Mouse (Mus musculus): ENCODE measurements around the gene Olfr70. TPM values are rescaled to one million over a fixed set of nuclear protein-coding genes. Genes with fewer than 3 reads are reported as not detected.

The Olfr70 gene
- total and polyA plus RNA-seq, 2 experiments from 2014 or later: not detected

DNA sequence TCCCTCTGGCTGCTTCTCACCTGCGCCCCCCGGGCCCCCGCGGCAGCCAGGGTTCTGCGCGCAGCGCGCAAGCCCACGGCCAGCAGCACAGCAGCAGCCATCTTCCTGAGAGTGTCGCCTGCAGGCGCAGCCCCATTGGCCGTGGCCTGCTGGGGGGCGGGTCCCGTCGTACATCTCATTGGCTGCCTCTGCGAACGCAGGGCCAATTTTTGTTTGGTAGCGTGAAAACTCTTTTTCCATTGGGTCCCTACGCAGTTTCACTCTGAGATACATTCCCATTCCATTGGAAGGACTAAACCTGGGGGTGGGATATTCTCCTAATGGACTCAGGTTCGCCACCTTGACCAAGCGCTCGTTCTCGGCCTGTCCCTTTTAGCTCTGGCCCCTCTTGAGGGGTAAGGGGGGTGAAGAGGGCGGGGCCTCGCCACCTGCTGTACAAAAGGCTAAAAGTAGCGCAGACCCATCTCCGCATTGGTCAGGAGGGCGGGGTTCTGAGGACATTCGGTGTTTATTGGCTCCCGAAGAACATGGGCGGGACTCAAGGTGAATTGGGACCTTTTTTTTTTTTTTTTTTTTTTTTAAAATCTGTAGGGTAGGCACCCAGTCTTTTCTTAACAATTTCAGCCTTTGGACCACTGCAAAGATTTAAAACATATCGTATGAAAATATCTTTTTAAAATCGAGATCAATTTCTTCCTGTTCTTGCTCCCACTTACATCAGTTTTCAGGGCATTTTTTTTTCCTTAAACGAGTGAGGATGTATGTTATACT is 44.1 kb downstream of the Olfr70 start, which contains the start of gene Hint2:
Gene Hint2 (minus strand): TSS at position 128 of the 771 bp plus-strand sequence.
- peak; percentile 97 for DNase-seq
- no peaks in the 10 kb centered on the region for H3K9me3 ChIP-seq (ENCODE audit: low read length)
- peaks cover 7% of the 10 kb centered on the region; the same call in 1 of the 2 replicates for H3K4me1 ChIP-seq (ENCODE audit: insufficient read depth)
- peak within 1 kb of the TSS; percentile 91 for H3K9ac ChIP-seq
- H3K4me3 ChIP-seq (ENCODE audit: low read depth, low read length): peak within 1 kb of the TSS; percentile 82
- peak; percentile 98 for ATAC-seq
- WGBS: under 1% methylated on average over 34 of the region's 34 CpGs
- H3K4me2 ChIP-seq (ENCODE audit: low read depth): peak within 1 kb of the TSS; percentile 98
- H3K36me3 ChIP-seq (ENCODE audit: insufficient read depth): no peaks in the 10 kb centered on the region
- no peak; the same call in none of the 2 replicates for TF ChIP-seq CTCF (IDR thresholded peaks at IDR 0.05; ENCODE audit: low read depth)
- H3K27ac ChIP-seq (ENCODE audit: low read depth, low read length): peak within 1 kb of the TSS; percentile 93
- H3K27me3 ChIP-seq (ENCODE audit: insufficient read depth, low read length): no peaks in the 10 kb centered on the region

DNA sequence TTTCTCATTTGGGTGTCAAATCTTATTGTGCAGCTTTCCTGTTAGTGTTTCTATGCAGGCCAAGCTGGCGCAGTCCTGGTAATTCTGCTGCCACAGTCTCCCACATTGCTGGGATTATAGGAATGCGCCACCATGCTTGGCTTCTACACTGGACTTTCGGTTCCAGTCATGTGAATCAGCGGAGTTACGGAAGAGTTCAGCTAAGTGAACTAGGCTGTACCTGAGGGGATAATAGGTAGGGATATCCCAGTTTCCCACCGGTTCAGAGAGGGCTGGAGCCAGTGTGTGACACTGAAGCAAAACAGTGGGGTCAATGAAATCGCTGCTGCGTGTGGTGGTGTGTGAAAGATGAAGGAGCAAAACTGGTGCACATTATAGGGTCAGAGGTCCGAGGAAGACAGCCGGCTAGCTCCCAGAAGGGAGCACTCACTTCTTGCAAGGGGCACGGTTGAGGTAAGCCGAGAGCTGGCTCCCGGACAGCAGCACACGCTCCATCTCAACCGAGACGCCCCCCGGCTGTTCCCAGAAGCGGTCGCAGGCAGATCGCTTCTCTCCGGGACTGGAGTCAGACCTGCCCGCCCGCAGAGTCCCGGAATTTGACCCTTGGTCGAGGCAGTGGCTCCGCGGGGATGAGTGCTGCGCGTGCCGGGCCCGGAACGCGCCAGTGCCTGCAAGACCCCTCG is 44.8 kb downstream of the Olfr70 start:
- DNase-seq: no peak
- peak overlapping the region; percentile 98 for H3K4me2 ChIP-seq (ENCODE audit: low read depth)
- peak overlapping the region; percentile 82 for H3K4me3 ChIP-seq (ENCODE audit: low read depth, low read length)
- peak; percentile 42 for ATAC-seq
- no peaks in the 10 kb centered on the region for H3K9me3 ChIP-seq (ENCODE audit: low read length)
- WGBS: 4% methylated on average over 34 of the region's 34 CpGs
- TF ChIP-seq CTCF (IDR thresholded peaks at IDR 0.05; ENCODE audit: low read depth): 0 out of 2 replicates have a peak, but pooled peaks have one; percentile 18
- peak overlapping the region; percentile 93 for H3K27ac ChIP-seq (ENCODE audit: low read depth, low read length)
- H3K36me3 ChIP-seq (ENCODE audit: insufficient read depth): no peaks in the 10 kb centered on the region
- peaks cover 7% of the 10 kb centered on the region; the same call in 1 of the 2 replicates for H3K4me1 ChIP-seq (ENCODE audit: insufficient read depth)
- no peaks in the 10 kb centered on the region for H3K27me3 ChIP-seq (ENCODE audit: insufficient read depth, low read length)
- peak overlapping the region; percentile 91 for H3K9ac ChIP-seq

DNA sequence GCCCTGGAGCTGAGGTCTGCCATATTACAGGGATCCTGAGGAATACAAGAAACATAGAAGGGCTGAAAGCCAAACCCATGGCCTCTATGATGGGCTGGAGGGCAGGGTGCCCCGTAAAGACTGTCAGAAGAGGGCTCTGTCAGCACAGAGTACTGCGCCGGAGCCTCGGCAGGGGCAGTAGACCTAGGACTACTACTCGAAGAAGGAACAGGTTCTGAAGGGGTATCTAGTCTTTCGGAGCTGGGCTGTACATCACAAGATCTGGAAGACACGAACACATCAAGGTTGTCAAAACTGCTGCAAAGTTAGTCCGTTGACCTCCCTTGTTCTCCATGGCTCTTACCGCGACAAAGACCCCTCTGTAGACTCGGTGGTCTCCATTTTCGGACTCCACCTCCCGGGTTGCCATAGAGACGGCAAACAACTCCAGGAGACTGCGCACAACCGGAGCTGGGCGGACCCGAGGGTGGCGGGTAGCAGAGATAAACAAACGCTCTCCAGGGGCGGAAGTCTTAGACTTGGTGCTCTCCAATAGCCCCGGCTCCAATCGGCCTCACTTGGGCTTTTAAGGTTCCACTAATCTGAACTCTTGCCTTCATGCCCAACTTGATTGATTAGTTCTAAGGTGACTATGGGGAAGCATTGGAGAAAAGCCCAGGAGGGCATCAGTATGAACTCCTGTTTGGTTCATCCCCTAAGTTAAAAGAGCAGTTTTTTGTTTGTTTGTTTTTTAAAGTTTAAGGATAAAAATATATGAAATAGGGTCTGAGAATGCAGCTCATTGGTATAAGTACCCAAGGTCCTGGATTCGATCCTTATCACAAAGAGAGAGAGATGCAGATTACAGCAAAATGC is 47.2 kb downstream of the Olfr70 start, which contains the start of gene Spag8:
Gene Spag8 (minus strand): TSS at position 434 of the 855 bp plus-strand sequence.
- Histone ChIP-seq H3K4me3 (ENCODE audit: low read depth, low read length) (peak within 1 kb of the TSS; percentile 30), H3K4me1 (ENCODE audit: insufficient read depth) (peaks cover 7% of the 10 kb centered on the region; the same call in 1 of the 2 replicates), H3K27me3 (ENCODE audit: insufficient read depth, low read length) (no peaks in the 10 kb centered on the region), H3K4me2 (ENCODE audit: low read depth) (peak within 1 kb of the TSS; percentile 45), H3K9me3 (ENCODE audit: low read length) (no peaks in the 10 kb centered on the region), H3K9ac (peak within 1 kb of the TSS; percentile 25; the same call in 1 of the 2 replicates), H3K36me3 (ENCODE audit: insufficient read depth) (peaks cover 4% of the 10 kb centered on the region), H3K27ac (ENCODE audit: low read depth, low read length) (no peak within 1 kb of the TSS)
- WGBS: 17% methylated on average over 24 of the region's 24 CpGs
- peak; percentile 16; the same call in 1 of the 2 replicates for TF ChIP-seq CTCF (IDR thresholded peaks at IDR 0.05; ENCODE audit: low read depth)
- DNase-seq (peak; percentile 73), ATAC-seq (peak; percentile 25; the same call in 1 of the 2 replicates)

DNA sequence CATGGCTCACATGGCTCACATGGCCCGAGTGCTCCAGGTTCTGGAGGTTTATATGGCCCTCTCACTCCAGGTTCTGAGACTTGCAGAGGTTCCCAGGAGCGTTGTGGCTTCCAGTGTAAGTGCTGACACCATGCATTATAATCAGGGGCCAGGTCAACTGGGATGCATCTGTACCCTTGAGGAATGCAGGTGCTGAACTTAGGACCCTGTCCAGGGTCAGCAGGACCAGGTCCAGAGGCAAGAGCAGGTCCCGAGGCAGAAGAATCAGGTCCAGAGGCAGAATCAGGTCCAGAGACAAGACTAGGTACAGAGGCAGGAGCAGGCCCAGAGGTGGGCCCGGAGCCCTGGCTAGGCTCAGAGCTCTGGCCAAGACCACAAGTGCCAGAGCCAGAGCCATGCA is 47.9 kb downstream of the Olfr70 start:
- Histone ChIP-seq H3K9ac (peak overlapping the region; percentile 25; the same call in 1 of the 2 replicates), H3K36me3 (ENCODE audit: insufficient read depth) (peaks cover 4% of the 10 kb centered on the region), H3K4me2 (ENCODE audit: low read depth) (peak overlapping the region; percentile 45), H3K4me3 (ENCODE audit: low read depth, low read length) (peak overlapping the region; percentile 30), H3K9me3 (ENCODE audit: low read length) (no peaks in the 10 kb centered on the region), H3K4me1 (ENCODE audit: insufficient read depth) (peaks cover 7% of the 10 kb centered on the region; the same call in 1 of the 2 replicates), H3K27ac (ENCODE audit: low read depth, low read length) (no peak overlapping the region), H3K27me3 (ENCODE audit: insufficient read depth, low read length) (no peaks in the 10 kb centered on the region)
- TF ChIP-seq CTCF (IDR thresholded peaks at IDR 0.05; ENCODE audit: low read depth): no peak
- DNase-seq (no peak), ATAC-seq (no peak)
- 92% methylated on average over 4 of the region's 4 CpGs for WGBS

DNA sequence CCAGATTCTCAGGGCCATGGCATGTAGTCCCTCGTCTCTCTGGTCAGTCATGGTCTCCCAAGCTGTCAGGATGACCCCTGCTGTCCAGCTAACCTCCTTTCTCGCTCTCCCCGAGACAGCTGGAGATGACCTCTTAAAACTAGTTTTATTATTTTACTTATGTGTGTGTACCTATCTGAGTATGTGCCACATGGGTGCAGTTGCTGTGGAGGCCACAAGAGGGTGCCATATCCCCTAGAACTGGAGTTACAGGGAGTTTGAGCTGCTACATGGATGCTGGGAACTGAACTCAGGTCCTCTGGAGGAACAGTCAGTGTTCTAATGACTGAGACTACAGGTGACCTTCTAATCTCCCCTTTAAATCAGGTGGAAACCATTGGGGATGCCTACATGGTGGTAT is 50.8 kb downstream of the Olfr70 start:
- H3K4me3 ChIP-seq (ENCODE audit: low read depth, low read length): no peak overlapping the region
- peaks cover 11% of the 10 kb centered on the region for H3K36me3 ChIP-seq (ENCODE audit: insufficient read depth)
- peaks cover 4% of the 10 kb centered on the region; the same call in 1 of the 2 replicates for H3K4me1 ChIP-seq (ENCODE audit: insufficient read depth)
- ATAC-seq (no peak), DNase-seq (no peak)
- H3K4me2 ChIP-seq (ENCODE audit: low read depth): no peak overlapping the region
- WGBS: 97% methylated on average over 3 of the region's 3 CpGs
- no peak overlapping the region for H3K27ac ChIP-seq (ENCODE audit: low read depth, low read length)
- no peaks in the 10 kb centered on the region for H3K27me3 ChIP-seq (ENCODE audit: insufficient read depth, low read length)
- no peaks in the 10 kb centered on the region for H3K9me3 ChIP-seq (ENCODE audit: low read length)
- no peak overlapping the region for H3K9ac ChIP-seq
- peak; percentile 43; the same call in 1 of the 2 replicates for TF ChIP-seq CTCF (IDR thresholded peaks at IDR 0.05; ENCODE audit: low read depth)

Other genes starting within 250 kb of the Olfr70 start
- gene Cd72, start 246.2 kb downstream of the Olfr70 start, total RNA-seq (2014; rRNA removed): 0.19 TPM in 1 of 2 replicates, not detected in the other
- 3.2 and 4.6 TPM in 2 replicates for gene Cd72, start 246.2 kb downstream of the Olfr70 start, polyA plus RNA-seq (2015; fragmentation: Nextera tagmentation; extraction: Ambion mirVana)
- not detected in 2 replicates for gene Sit1, start 217.1 kb downstream of the Olfr70 start, total RNA-seq (2014; rRNA removed)
- not detected in 2 replicates for gene Sit1, start 217.1 kb downstream of the Olfr70 start, polyA plus RNA-seq (2015; fragmentation: Nextera tagmentation; extraction: Ambion mirVana)
- gene Ccdc107, start 207.9 kb downstream of the Olfr70 start, total RNA-seq (2014; rRNA removed): 57.3 and 86.2 TPM in 2 replicates
- gene Ccdc107, start 207.9 kb downstream of the Olfr70 start, polyA plus RNA-seq (2015; fragmentation: Nextera tagmentation; extraction: Ambion mirVana): 92.2 and 103 TPM in 2 replicates
- gene Arhgef39, start 201.1 kb downstream of the Olfr70 start, total RNA-seq (2014; rRNA removed): 2.9 and 4.5 TPM in 2 replicates
- 3.6 and 3.9 TPM in 2 replicates for gene Arhgef39, start 201.1 kb downstream of the Olfr70 start, polyA plus RNA-seq (2015; fragmentation: Nextera tagmentation; extraction: Ambion mirVana)
- 0.14 and 0.31 TPM in 2 replicates for gene Car9, start 193.8 kb downstream of the Olfr70 start, total RNA-seq (2014; rRNA removed)
- 0.65 and 0.70 TPM in 2 replicates for gene Car9, start 193.8 kb downstream of the Olfr70 start, polyA plus RNA-seq (2015; fragmentation: Nextera tagmentation; extraction: Ambion mirVana)
- gene Tpm2, start 177.0 kb downstream of the Olfr70 start, total RNA-seq (2014; rRNA removed): 4.1 and 11.7 TPM in 2 replicates
- gene Tpm2, start 177.0 kb downstream of the Olfr70 start, polyA plus RNA-seq (2015; fragmentation: Nextera tagmentation; extraction: Ambion mirVana): 5.1 and 8.1 TPM in 2 replicates
- gene Creb3, start 138.5 kb downstream of the Olfr70 start, total RNA-seq (2014; rRNA removed): 61.9 and 64.4 TPM in 2 replicates
- 84.0 and 87.2 TPM in 2 replicates for gene Creb3, start 138.5 kb downstream of the Olfr70 start, polyA plus RNA-seq (2015; fragmentation: Nextera tagmentation; extraction: Ambion mirVana)
- 34.4 and 44.1 TPM in 2 replicates for gene Tln1, start 138.1 kb downstream of the Olfr70 start, total RNA-seq (2014; rRNA removed)
- gene Tln1, start 138.1 kb downstream of the Olfr70 start, polyA plus RNA-seq (2015; fragmentation: Nextera tagmentation; extraction: Ambion mirVana): 66.2 and 80.4 TPM in 2 replicates
- gene Rgp1, start 122.1 kb downstream of the Olfr70 start, total RNA-seq (2014; rRNA removed): 17.6 and 22.6 TPM in 2 replicates
- 7.1 and 10.4 TPM in 2 replicates for gene Rgp1, start 122.1 kb downstream of the Olfr70 start, polyA plus RNA-seq (2015; fragmentation: Nextera tagmentation; extraction: Ambion mirVana)
- 31.6 and 37.7 TPM in 2 replicates for gene Gba2, start 121.9 kb downstream of the Olfr70 start, total RNA-seq (2014; rRNA removed)
- 45.4 and 45.5 TPM in 2 replicates for gene Gba2, start 121.9 kb downstream of the Olfr70 start, polyA plus RNA-seq (2015; fragmentation: Nextera tagmentation; extraction: Ambion mirVana)
- not detected in 2 replicates for gene Msmp, start 116.3 kb downstream of the Olfr70 start, total RNA-seq (2014; rRNA removed)
- gene Msmp, start 116.3 kb downstream of the Olfr70 start, polyA plus RNA-seq (2015; fragmentation: Nextera tagmentation; extraction: Ambion mirVana): 0.38 and 1.9 TPM in 2 replicates
- gene Npr2, start 68.9 kb downstream of the Olfr70 start, total RNA-seq (2014; rRNA removed): 28.2 and 35.3 TPM in 2 replicates
- 7.9 and 9.1 TPM in 2 replicates for gene Npr2, start 68.9 kb downstream of the Olfr70 start, polyA plus RNA-seq (2015; fragmentation: Nextera tagmentation; extraction: Ambion mirVana)
- 5.8 and 6.1 TPM in 2 replicates for gene Spag8, start 47.2 kb downstream of the Olfr70 start, total RNA-seq (2014; rRNA removed)
- 6.0 and 9.1 TPM in 2 replicates for gene Spag8, start 47.2 kb downstream of the Olfr70 start, polyA plus RNA-seq (2015; fragmentation: Nextera tagmentation; extraction: Ambion mirVana)
- 53.6 and 61.9 TPM in 2 replicates for gene Hint2, start 44.3 kb downstream of the Olfr70 start, total RNA-seq (2014; rRNA removed)
- gene Hint2, start 44.3 kb downstream of the Olfr70 start, polyA plus RNA-seq (2015; fragmentation: Nextera tagmentation; extraction: Ambion mirVana): 80.0 and 101 TPM in 2 replicates
- 21.3 and 27.4 TPM in 2 replicates for gene Tmem8b, start 31.8 kb downstream of the Olfr70 start, total RNA-seq (2014; rRNA removed)
- 8.2 and 14.1 TPM in 2 replicates for gene Tmem8b, start 31.8 kb downstream of the Olfr70 start, polyA plus RNA-seq (2015; fragmentation: Nextera tagmentation; extraction: Ambion mirVana)
- 0.08 TPM in 1 of 2 replicates, not detected in the other for gene Fam221b, start 31.7 kb downstream of the Olfr70 start, total RNA-seq (2014; rRNA removed)
- 1.6 TPM in 2 replicates for gene Fam221b, start 31.7 kb downstream of the Olfr70 start, polyA plus RNA-seq (2015; fragmentation: Nextera tagmentation; extraction: Ambion mirVana)
- not detected in 2 replicates for gene Olfr71, start 9.4 kb upstream of the Olfr70 start, total RNA-seq (2014; rRNA removed)
- not detected in 2 replicates for gene Olfr71, start 9.4 kb upstream of the Olfr70 start, polyA plus RNA-seq (2015; fragmentation: Nextera tagmentation; extraction: Ambion mirVana)
- gene Hrct1, start 26.4 kb upstream of the Olfr70 start, total RNA-seq (2014; rRNA removed): 1.7 TPM in 1 of 2 replicates, not detected in the other
- 0.75 and 1.0 TPM in 2 replicates for gene Hrct1, start 26.4 kb upstream of the Olfr70 start, polyA plus RNA-seq (2015; fragmentation: Nextera tagmentation; extraction: Ambion mirVana)
- 0.29 and 0.31 TPM in 2 replicates for gene Spaar, start 29.2 kb upstream of the Olfr70 start, total RNA-seq (2014; rRNA removed)
- 0.25 TPM in 2 replicates for gene Spaar, start 29.2 kb upstream of the Olfr70 start, polyA plus RNA-seq (2015; fragmentation: Nextera tagmentation; extraction: Ambion mirVana)
- gene Olfr159, start 70.2 kb upstream of the Olfr70 start, total RNA-seq (2014; rRNA removed): not detected in 2 replicates
- gene Olfr159, start 70.2 kb upstream of the Olfr70 start, polyA plus RNA-seq (2015; fragmentation: Nextera tagmentation; extraction: Ambion mirVana): not detected in 2 replicates
- gene Olfr156, start 123.1 kb upstream of the Olfr70 start, total RNA-seq (2014; rRNA removed): not detected in 2 replicates
- gene Olfr156, start 123.1 kb upstream of the Olfr70 start, polyA plus RNA-seq (2015; fragmentation: Nextera tagmentation; extraction: Ambion mirVana): not detected in 2 replicates
- not detected in 2 replicates for gene Olfr157, start 139.4 kb upstream of the Olfr70 start, total RNA-seq (2014; rRNA removed)
- gene Olfr157, start 139.4 kb upstream of the Olfr70 start, polyA plus RNA-seq (2015; fragmentation: Nextera tagmentation; extraction: Ambion mirVana): not detected in 2 replicates
- not detected in 2 replicates for gene Olfr155, start 150.8 kb upstream of the Olfr70 start, total RNA-seq (2014; rRNA removed)
- not detected in 2 replicates for gene Olfr155, start 150.8 kb upstream of the Olfr70 start, polyA plus RNA-seq (2015; fragmentation: Nextera tagmentation; extraction: Ambion mirVana)
- gene Reck, start 174.7 kb upstream of the Olfr70 start, total RNA-seq (2014; rRNA removed): 3.5 and 6.5 TPM in 2 replicates
- 2.2 and 2.8 TPM in 2 replicates for gene Reck, start 174.7 kb upstream of the Olfr70 start, polyA plus RNA-seq (2015; fragmentation: Nextera tagmentation; extraction: Ambion mirVana)

Data from forebrain, postnatal 0 days (tissue).